Mouse (Mus musculus) limb, embryonic 14.5 days (tissue): ENCODE measurements at regions not wholly inside any gene's neighbourhood (a gene's known extent, or its start where the extent isn't known, plus 50 kb on each side); places are given as distances from the start of the nearest gene placed in this dataset.

Experiments
- ATAC-seq: fragments of 200-750 bp; cut with Nextera tagmentation; 2 replicates; pipeline ENCODE4 v1.8.0; 2017; ENCODE audit warnings: low read depth, moderate number of reproducible peaks, moderate TSS enrichment; ENCODE audit not compliant: low FRiP score
- DNase-seq: peaks from one replicate; pipeline ENCODE4 v3.0.0-alpha.2; 2015; ENCODE audit warnings: low spot score
- H3K27ac ChIP-seq: fragments of 300-500 bp; sonication (generic); replicated peaks from 2 replicates; pipeline ENCODE4 v1.5.1; 2014; ENCODE audit warnings: low read depth, mild to moderate bottlenecking, low read length, moderate library complexity, mixed read lengths
- H3K27me3 ChIP-seq: fragments of 300-500 bp; sonication (generic); 2 replicates; pipeline ENCODE4 v1.6.1; 2014; ENCODE audit warnings: low read length, mixed read lengths; ENCODE audit not compliant: control insufficient read depth, insufficient read depth
- H3K36me3 ChIP-seq: fragments of 300-500 bp; sonication (generic); 2 replicates; pipeline ENCODE4 v1.6.1; 2014; ENCODE audit warnings: mild to moderate bottlenecking, low read length, moderate library complexity, mixed read lengths; ENCODE audit not compliant: control insufficient read depth, insufficient read depth
- H3K4me1 ChIP-seq: fragments of 300-500 bp; sonication (generic); 2 replicates; pipeline ENCODE4 v1.6.1; 2014; ENCODE audit warnings: antibody characterized with exemption, low read length, mixed read lengths; ENCODE audit not compliant: control insufficient read depth, insufficient read depth
- H3K4me2 ChIP-seq: fragments of 300-500 bp; sonication (generic); replicated peaks from 2 replicates; pipeline ENCODE4 v1.6.1; 2014; ENCODE audit warnings: low read depth, mild to moderate bottlenecking, low read length, moderate library complexity; ENCODE audit not compliant: severe bottlenecking
- H3K4me3 ChIP-seq: fragments of 300-500 bp; sonication (generic); replicated peaks from 2 replicates; pipeline ENCODE4 v1.5.1; 2014; ENCODE audit warnings: low read length
- H3K9ac ChIP-seq: fragments of 300-500 bp; sonication (generic); 2 replicates; pipeline ENCODE4 v1.6.1; 2014; ENCODE audit warnings: mild to moderate bottlenecking, low read depth, low read length, moderate library complexity; ENCODE audit not compliant: severe bottlenecking
- H3K9me3 ChIP-seq: fragments of 300-500 bp; sonication (generic); 2 replicates; pipeline ENCODE4 v1.6.1; 2016; ENCODE audit warnings: low read length; ENCODE audit not compliant: control insufficient read depth
- POLR2A ChIP-seq: fragments of 200-500 bp; IDR thresholded peaks from 2 replicates; pipeline ENCODE4 v1.8.0; 2012; ENCODE audit warnings: inconsistent platforms, mild to moderate bottlenecking, moderate library complexity, borderline replicate concordance; ENCODE audit not compliant: insufficient read depth, insufficient read length; ENCODE audit errors: extremely low read depth
- WGBS: fragments of 180-500 bp; shearing (Covaris S2); extraction: QIAGEN DNeasy Blood & Tissue Kit; methylation state at CpG from one replicate; pipeline ENCODE4 v1.1.7; 2014; 5-methylcytosine and 5-hydroxymethylcytosine counted together

DNA sequence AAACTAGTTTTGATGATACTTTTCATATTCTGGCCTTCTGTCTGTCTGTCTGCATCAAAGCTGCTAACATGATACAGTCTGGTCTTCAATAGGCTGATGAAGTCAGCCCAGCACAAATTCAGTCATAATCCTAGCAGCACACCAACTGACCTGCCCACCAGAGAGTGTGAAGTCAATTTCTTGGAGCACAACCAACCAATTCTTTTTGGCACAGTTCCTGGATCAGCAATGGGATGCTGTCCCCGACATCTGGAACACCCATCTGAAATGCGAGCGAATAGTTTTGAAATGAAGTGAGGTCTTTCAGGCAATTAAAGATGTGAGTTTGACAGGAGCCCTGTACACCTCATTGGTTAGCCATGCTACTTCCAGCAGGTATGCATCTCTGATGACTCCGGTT is 98.6 kb downstream of the Spata18 start:
- DNase-seq = peak; percentile 67
- Histone ChIP-seq H3K36me3 (no peaks in the 10 kb centered on the region), H3K27me3 (no peaks in the 10 kb centered on the region), H3K9me3 (no peaks in the 10 kb centered on the region), H3K4me3 (no peak overlapping the region), H3K9ac (no peak overlapping the region), H3K27ac (peak overlapping the region; percentile 34; the same call in 1 of the 2 replicates), H3K4me2 (no peak overlapping the region), H3K4me1 (peaks cover 9% of the 10 kb centered on the region)
- ATAC-seq = peak; percentile 31; the same call in 1 of the 2 replicates
- TF ChIP-seq POLR2A = no peak
- 42% methylated on average over 4 of the region's 4 CpGs for WGBS

DNA sequence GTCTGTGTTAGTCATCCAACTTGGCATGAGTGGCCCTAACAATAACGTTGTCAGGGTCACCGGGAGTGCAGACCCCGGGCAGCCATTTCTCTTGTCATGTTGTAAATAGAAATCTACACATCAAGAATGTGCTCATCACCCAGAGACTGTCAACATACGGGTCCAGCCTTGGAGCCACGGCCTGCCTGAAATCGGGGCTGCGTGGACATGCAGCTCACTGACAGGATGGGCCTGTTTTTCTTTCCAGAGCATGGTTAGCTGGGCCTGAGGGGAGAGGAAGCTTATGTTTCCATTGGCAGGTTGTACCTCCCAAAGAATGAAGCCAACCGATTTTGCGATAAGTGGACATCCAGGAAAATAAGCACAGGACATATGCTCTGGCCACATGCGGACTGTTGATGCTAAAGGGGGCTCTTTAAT is 101.1 kb downstream of the Spata18 start:
- Histone ChIP-seq H3K9ac (no peak overlapping the region), H3K9me3 (no peaks in the 10 kb centered on the region), H3K4me1 (peaks cover 17% of the 10 kb centered on the region), H3K36me3 (no peaks in the 10 kb centered on the region), H3K4me3 (no peak overlapping the region), H3K27me3 (no peaks in the 10 kb centered on the region), H3K4me2 (no peak overlapping the region), H3K27ac (no peak overlapping the region)
- 86% methylated on average over 10 of the region's 10 CpGs for WGBS
- DNase-seq (no peak), ATAC-seq (no peak)
- no peak for TF ChIP-seq POLR2A

- no peak overlapping the region for H3K4me3 ChIP-seq
- TF ChIP-seq POLR2A = no peak
- no peaks in the 10 kb centered on the region for H3K9me3 ChIP-seq
- peaks cover 17% of the 10 kb centered on the region for H3K4me1 ChIP-seq
- no peaks in the 10 kb centered on the region for H3K36me3 ChIP-seq
- WGBS = 17% methylated on average over 7 of the region's 7 CpGs
- DNase-seq (peak; percentile 58), ATAC-seq (peak; percentile 88)
- no peaks in the 10 kb centered on the region for H3K27me3 ChIP-seq
- H3K4me2 ChIP-seq = no peak overlapping the region
- H3K27ac ChIP-seq = peak overlapping the region; percentile 61
- H3K9ac ChIP-seq = no peak overlapping the region
Observed at GRCm38 (mm10) chr5:73753827-73754226, 102.6 kb downstream of the Spata18 start.

DNA sequence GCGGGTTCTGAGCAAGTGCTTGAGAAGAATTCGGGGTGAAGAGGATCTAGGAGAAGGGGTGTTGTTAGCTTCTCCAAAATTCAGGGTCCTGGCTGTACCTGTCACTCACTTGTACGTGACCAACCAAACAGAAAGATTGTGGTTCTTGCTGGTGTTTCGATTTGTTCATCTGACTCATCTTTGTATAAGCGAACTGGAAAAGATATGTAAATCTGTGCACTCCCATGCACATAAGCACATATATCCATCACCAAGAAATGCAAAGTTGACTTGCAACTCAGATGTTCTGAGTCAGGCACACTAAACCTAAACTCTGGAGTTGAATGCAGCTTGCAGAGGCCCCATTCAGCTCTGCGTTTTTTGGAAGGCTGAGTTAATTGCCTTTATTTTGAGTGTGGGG is 107.4 kb downstream of the Spata18 start:
- DNase-seq (no peak), ATAC-seq (no peak)
- no peaks in the 10 kb centered on the region for H3K27me3 ChIP-seq
- 87% methylated on average over 6 of the region's 6 CpGs for WGBS
- no peak overlapping the region for H3K4me2 ChIP-seq
- H3K9ac ChIP-seq = no peak overlapping the region
- no peaks in the 10 kb centered on the region for H3K36me3 ChIP-seq
- no peak for TF ChIP-seq POLR2A
- peaks cover 26% of the 10 kb centered on the region for H3K4me1 ChIP-seq
- no peak overlapping the region for H3K4me3 ChIP-seq
- no peaks in the 10 kb centered on the region for H3K9me3 ChIP-seq
- H3K27ac ChIP-seq = no peak overlapping the region

- ATAC-seq = no peak
- TF ChIP-seq POLR2A = no peak
- Histone ChIP-seq H3K36me3 (no peaks in the 10 kb centered on the region), H3K9ac (no peak overlapping the region), H3K9me3 (no peaks in the 10 kb centered on the region), H3K27me3 (no peaks in the 10 kb centered on the region), H3K4me1 (peaks cover 16% of the 10 kb centered on the region), H3K4me2 (no peak overlapping the region), H3K4me3 (no peak overlapping the region), H3K27ac (no peak overlapping the region; the same call in 1 of the 2 replicates)
- no peak for DNase-seq
- WGBS = 67% methylated on average over 1 of the region's 1 CpGs
Observed at GRCm38 (mm10) chr5:73761236-73761635, 110.1 kb downstream of the Spata18 start.

DNA sequence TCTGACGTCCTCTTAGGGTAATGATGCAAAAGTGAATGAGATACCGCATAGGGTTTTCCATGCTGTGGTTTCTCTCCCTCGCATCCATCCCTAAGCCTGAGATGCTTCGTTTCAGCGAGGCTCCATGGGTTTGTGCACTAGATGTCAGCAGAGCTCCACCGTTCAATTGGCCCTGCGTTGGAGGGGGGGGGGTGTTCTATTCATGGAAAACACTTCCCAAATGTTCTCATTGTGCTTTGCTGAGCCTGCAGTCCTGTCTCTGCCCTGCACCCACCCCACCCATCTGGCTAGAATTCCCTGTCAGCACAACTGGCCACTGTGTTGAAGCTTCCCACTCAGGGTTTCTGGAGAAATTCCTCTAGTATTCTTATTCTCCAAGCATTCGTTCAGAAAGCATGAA is 110.5 kb downstream of the Spata18 start:
- no peaks in the 10 kb centered on the region for H3K27me3 ChIP-seq
- peaks cover 20% of the 10 kb centered on the region for H3K4me1 ChIP-seq
- no peaks in the 10 kb centered on the region for H3K9me3 ChIP-seq
- H3K4me3 ChIP-seq = no peak overlapping the region
- WGBS = 21% methylated on average over 8 of the region's 8 CpGs
- no peak overlapping the region for H3K4me2 ChIP-seq
- TF ChIP-seq POLR2A = no peak
- ATAC-seq (peak; percentile 91), DNase-seq (peak; percentile 84)
- no peak overlapping the region for H3K9ac ChIP-seq
- peak overlapping the region; percentile 30; the same call in 1 of the 2 replicates for H3K27ac ChIP-seq
- no peaks in the 10 kb centered on the region for H3K36me3 ChIP-seq
